Mouse (Mus musculus): ENCODE results near the gene Edaradd.

Edaradd gene

DNA sequence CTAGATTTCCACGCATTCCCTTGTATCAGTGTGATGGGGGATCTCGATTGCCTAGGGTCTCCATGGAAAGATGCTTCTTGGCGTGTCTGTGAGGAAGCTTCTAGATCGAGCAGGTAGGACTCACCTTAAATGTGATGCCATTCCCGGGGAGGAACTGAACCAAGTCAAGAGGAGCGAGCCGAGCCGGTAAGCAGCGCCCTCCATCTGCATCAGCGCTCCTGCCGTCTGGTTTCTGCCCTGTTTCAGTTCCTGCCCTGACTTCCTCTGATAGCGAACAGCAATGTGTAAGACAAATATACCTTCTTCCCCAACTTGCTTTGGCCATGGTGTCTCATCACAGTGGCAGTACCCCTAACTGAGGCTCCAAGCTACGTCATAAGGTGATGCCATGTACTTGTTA, 19.9 kb upstream of the Edaradd start:
- no peak for TF ChIP-seq GATA4 (IDR thresholded peaks at IDR 0.05; ENCODE audit: insufficient replicate concordance, low read length)

DNA sequence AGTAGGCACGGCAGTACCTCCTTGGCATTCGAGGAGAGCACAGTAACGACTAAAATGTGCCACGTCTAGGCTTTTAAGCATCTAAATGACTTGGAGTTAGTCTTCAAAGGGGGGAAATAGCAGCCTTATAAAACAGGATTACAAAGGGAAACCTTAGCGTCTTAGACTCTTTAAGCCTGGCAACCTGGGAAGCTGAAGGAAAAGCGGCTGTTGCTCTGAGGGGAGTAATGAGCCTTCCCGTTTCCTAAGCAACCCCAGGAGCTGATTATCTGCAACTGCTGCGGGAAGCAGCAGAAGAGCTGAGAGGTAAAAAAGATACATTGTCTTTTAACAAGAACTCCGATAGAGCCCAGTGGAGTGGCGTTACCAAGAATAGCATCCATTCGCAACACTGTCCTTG, 19.5 kb upstream of the Edaradd start:
- no peak for TF ChIP-seq GATA4 (IDR thresholded peaks at IDR 0.05; ENCODE audit: insufficient replicate concordance, low read length)

DNA sequence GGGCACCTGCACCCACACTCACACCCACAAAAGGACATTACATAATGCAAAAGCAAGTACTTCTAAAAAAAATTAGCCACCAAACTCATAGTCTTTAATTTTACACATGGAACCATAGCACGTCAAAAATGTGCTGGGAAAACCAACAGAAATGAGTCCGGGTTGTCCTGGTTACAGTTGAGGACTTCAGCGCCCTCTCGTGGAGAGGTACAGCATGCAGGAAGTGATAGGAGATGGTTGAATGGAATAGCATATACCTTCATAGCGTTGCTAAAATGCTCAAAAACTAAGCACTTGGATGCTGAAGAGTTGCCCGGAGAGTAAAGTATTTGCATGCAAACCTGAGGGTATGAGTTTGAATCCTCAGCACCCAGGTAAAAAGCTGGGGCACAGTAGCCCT, 17.7 kb upstream of the Edaradd start:
- TF ChIP-seq GATA4 (IDR thresholded peaks at IDR 0.05; ENCODE audit: insufficient replicate concordance, low read length): no peak

DNA sequence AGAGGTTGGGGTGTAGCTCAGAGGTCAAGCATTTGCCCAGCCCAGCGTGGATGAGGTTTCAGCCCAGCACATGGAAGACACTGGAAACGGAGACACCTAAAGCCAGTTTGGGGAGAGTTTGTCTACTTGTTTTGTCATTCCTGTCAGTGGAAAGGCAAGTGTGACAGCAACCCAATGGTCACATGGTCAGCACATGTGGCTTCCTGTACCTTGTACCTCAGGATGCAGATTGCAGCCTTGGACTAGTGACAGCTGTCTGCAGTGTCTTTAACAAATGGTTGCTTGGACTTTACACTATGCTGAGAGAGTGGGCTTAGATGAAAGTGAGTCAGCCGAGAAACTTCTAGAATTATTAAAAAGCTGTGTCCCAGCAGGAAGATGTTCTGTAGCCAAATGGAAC, 14.4 kb upstream of the Edaradd start:
- no peak for TF ChIP-seq GATA4 (IDR thresholded peaks at IDR 0.05; ENCODE audit: insufficient replicate concordance, low read length)

DNA sequence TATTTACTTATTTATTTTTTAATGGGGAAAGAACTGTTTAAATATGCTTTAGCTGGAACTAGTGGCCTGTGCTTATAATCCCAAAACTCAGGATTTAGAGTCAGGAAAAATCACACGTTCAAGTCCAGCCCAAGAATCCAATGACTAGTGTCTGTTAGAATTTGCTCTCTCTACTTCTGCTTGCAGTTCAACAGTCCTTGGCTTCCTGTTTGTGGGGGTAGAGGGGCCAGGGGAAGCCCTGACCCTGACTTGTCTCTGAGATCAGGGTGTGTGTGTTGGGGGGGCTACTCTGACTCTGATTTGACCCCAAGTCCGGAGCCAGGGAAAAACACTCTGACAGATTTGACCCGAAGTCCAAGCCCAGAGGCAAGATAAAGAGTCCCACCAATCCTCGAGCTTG, 5.4 kb upstream of the Edaradd start:
- TF ChIP-seq GATA4 (IDR thresholded peaks at IDR 0.05; ENCODE audit: insufficient replicate concordance, low read length): no peak

DNA sequence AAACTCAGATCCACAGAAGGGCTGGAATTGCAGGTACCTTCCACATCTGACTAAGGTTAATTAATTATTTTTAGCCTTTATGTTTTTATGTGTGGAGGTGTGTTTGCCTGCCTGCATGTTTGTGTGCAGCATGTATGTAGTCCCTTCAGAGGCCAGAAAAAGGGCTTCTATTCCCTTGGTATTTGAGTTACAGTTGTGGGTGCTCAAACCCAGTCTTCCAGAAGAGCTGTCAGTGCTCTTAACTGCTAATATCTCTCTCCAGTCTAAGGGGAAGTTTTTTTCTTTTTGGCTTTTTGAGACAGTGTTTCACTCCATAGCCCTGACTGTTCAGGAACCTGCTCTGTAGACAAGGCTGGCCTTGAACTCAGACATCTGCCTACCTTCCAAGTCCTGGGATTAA, 2.1 kb upstream of the Edaradd start:
- TF ChIP-seq GATA4 (IDR thresholded peaks at IDR 0.05; ENCODE audit: insufficient replicate concordance, low read length): no peak

DNA sequence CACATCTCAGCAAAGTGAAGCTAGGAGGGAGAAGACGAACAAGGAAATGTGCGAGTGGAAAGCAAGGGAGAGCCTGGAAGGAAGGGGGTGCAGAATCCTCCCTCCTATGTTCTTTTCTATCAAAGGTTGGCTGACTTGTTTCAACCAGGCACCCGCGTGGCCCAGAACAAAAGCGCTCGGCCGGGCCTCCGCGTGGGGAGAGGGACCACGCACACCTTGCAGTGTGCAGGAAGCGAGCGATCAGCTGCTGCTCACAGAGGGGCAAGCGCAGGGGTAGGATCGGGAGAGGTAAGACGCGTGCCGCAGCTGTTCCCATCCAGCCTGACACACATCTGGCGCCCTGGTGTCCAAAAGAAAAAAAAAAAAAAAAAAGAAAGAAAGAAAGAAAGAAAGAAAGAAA, 867 bp downstream of the Edaradd start:
- TF ChIP-seq GATA4 (IDR thresholded peaks at IDR 0.05; ENCODE audit: insufficient replicate concordance, low read length): no peak

DNA sequence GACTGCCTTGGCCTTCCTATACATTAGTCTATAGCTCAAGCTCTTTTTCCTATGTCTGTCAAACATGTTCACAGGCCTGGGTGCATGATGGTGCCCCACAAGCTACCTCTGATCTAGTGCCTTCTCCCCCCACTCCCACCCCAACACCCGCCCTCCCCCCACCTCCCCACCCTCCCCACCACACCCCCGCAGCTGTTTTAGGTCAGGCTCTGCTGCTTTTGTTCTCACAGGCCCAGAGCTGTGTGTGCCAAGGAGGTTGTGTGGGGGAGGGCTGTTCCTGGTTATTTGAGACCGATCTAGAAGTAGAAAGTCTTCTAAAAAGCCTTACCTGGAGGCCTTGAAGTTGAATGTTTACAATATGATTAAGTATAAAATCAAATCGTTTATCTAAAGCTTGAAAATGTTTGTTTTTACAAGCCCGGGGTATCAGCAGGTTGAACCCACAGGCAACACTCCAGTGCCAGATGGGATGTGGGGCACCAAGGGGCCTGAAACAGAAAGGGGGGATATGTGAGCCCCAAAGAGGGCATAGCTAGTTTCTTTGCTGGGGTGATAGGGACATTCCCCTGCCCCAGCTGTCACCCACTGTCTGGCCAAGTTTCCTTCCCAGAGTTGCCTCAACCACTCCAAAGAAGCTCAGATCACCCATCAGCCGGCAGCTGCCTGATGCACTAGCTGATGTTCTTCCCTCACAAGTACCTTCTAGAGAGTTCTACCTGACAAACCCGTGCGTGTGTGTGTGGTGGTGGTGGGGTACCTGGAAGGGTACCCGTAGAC, 8.9 kb downstream of the Edaradd start:
- TF ChIP-seq GATA4 (IDR thresholded peaks at IDR 0.05; ENCODE audit: insufficient replicate concordance, low read length): no peak

DNA sequence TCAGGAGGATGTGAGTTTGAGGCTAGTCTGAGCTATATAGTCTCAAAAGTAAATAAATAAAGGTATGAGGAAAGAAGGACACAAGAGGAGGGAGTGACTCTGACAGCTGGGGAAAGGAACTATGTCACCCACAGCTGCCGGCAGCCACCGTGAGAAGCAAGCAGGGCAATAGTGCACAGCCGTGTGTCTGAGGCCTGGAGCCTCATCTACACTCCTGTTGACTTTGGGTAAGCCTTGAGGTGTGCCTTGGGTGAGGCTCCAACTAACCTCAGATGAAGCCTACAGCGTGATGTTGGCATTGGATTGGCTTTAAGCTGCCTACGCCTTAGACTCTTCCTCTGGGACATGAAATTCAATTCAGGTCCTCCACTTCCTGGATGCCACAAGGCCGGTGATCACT, 10.2 kb downstream of the Edaradd start:
- no peak for TF ChIP-seq GATA4 (IDR thresholded peaks at IDR 0.05; ENCODE audit: insufficient replicate concordance, low read length)

DNA sequence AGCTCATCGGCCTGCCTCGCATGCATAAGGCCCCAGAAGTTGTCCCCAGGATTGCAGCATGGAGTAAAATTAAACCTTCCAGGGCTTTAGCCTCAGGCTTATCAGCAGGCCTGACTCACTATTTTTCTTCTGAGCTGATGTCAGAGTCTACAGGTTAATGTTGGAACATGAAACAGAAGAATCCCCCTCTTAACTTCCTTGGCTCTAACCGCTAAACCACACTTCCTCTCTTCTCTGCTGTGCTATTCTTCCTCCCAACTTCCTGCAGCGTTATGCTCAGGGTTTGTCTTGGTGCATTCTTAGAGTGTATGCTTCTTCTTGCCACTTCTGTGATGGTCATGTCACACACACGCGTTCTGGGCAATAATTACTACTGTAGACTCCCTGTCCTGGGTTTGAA, 12.8 kb downstream of the Edaradd start:
- no peak for TF ChIP-seq GATA4 (IDR thresholded peaks at IDR 0.05; ENCODE audit: insufficient replicate concordance, low read length)

DNA sequence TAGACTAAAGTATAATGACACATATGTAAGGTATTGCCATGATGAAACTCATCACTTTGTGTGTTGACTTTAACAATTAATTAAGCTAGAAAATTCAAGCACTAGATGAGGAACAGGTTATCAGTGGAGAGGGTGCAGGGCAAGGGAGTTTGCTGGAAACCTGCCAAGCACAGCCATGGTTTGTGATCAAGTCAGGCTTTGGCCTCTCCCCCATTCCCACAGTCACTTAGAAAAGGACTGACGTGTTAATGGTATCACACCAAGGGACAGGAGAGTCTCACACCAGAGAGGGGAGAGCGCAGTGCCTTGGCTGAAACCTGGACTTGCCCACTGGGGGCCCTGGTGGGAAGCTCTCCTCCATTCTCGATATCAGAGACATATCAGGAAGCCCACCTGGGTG, 14.9 kb downstream of the Edaradd start:
- TF ChIP-seq GATA4 (IDR thresholded peaks at IDR 0.05; ENCODE audit: insufficient replicate concordance, low read length): no peak

DNA sequence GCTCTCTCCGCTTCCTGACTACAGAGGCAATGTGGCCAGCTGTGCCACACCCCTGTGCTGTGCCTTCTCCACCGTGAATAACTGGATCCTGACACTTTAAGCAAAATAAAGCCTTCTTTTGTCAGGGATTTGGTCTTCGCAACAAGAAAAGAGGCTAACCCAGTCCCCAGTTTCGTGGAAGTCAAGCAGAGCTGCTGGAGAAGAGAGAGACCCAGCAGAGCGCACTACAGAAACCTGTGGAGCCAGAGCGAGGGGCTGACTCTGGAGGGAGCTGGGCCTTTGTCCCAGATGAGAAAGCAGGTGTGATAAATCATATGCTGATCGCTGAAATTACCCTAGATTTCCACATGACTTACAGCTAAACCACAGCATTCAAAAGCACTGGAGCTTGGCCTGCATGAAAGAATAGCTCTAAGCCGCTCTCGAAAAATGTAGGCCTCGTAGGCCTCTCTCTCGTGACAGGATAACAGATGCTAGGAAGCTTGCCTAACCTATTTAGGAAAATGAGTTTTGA, 16.9 kb downstream of the Edaradd start:
- TF ChIP-seq GATA4 (IDR thresholded peaks at IDR 0.05; ENCODE audit: insufficient replicate concordance, low read length): no peak

DNA sequence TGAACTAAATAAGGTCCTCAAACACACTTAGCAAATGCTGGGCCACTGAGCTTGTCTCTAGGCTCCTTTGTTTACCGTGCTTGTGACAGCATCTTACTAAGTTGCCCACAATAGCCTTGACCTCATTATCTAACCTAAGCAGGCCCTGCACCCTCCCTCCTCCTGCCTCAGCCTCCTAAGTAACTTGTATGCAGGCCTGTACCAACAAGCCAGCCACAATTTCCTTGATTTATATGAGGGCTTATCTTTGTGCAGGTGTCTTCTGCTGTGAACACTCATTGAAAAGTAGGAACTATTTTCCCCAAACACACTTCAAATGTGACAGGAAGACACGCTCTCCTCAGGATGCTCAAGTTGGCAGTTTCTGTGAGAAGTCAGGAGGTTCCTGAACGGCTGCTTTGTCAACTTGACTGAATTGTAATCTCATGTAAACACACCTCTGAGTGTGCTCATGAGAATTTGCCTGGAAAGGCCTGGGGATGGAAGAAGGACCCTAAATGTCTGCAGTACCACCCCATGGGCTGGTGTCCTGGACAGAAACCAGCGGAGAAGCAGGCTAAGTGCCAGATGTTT, 17.5 kb downstream of the Edaradd start:
- TF ChIP-seq GATA4 (IDR thresholded peaks at IDR 0.05; ENCODE audit: insufficient replicate concordance, low read length): no peak

DNA sequence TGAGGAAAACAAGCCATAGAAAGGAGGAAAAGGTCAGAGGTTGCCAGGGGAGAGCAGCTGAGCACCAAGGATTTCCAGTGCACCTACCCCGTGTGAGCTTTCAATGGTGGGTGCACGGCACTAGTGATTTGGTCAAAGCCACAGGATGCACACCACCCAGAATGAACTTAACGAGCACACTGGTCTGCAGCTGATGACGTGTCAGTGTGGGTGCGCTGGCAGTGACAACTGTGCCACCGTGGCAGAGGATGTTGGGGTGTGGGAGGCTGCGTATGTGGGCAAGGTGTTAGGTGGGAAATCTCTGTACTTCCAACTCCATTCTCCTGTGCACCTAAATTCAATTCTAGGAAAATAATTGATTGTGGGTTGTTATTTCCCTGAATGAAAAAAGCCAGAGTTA, 21.1 kb downstream of the Edaradd start:
- TF ChIP-seq GATA4 (IDR thresholded peaks at IDR 0.05; ENCODE audit: insufficient replicate concordance, low read length): no peak

DNA sequence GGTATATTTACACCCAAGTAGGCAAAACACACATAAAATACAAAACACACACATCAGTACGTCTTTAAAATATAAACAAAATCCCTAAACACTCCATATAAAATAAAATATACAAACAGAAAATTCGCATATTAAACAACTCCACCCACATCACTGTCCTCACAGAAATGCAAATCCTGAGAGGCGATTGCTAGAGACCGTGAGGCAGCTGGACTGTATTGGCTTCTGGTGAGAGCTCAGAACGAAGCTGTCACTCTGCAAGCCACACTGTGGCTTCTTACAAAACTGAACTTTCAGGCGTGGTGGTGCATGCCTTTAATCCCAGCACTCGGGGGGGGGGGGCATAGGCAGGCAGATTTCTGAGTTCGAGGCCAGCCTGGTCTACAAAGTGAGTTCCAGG, 22.4 kb downstream of the Edaradd start:
- no peak for TF ChIP-seq GATA4 (IDR thresholded peaks at IDR 0.05; ENCODE audit: insufficient replicate concordance, low read length)

DNA sequence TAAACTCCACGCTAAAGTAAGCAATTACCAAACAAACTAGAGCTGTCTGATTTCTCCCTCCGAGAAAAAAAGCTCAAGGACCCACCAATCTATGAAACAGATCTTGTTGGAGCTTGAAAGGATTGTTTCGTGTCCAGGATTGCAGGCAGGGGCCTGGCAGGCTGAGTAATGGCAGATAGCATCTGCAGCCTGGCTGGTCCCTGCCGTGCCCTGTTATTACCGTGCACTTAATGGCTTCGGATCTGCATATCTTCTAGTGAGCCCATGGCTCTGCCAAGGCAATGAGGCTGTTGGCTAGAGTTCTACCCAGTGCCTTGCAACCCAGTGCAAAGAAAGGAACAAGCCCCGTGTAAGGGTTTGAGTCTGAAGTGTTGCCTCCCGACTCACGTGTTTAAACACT, 25.5 kb downstream of the Edaradd start:
- no peak for TF ChIP-seq GATA4 (IDR thresholded peaks at IDR 0.05; ENCODE audit: insufficient replicate concordance, low read length)

DNA sequence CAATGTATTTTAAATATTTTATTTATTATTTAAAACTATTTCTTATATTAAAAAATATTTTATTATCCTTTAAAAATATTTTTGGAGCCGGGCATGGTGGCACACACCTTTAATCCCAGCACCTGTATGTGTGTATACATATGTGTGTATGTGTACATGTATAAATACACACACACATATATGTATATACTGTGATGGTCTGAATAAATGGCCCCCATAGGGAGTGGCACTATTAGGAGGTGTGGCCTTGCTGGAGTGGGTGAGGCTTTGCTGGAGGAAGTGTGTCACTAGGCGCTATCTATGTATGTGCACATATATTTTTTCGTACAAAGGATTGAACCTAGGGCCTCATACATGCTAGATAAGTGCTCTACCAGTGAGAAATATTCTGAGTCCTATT, 27.7 kb downstream of the Edaradd start:
- TF ChIP-seq GATA4 (IDR thresholded peaks at IDR 0.05; ENCODE audit: insufficient replicate concordance, low read length): no peak
